In the genomic region with DNA sequence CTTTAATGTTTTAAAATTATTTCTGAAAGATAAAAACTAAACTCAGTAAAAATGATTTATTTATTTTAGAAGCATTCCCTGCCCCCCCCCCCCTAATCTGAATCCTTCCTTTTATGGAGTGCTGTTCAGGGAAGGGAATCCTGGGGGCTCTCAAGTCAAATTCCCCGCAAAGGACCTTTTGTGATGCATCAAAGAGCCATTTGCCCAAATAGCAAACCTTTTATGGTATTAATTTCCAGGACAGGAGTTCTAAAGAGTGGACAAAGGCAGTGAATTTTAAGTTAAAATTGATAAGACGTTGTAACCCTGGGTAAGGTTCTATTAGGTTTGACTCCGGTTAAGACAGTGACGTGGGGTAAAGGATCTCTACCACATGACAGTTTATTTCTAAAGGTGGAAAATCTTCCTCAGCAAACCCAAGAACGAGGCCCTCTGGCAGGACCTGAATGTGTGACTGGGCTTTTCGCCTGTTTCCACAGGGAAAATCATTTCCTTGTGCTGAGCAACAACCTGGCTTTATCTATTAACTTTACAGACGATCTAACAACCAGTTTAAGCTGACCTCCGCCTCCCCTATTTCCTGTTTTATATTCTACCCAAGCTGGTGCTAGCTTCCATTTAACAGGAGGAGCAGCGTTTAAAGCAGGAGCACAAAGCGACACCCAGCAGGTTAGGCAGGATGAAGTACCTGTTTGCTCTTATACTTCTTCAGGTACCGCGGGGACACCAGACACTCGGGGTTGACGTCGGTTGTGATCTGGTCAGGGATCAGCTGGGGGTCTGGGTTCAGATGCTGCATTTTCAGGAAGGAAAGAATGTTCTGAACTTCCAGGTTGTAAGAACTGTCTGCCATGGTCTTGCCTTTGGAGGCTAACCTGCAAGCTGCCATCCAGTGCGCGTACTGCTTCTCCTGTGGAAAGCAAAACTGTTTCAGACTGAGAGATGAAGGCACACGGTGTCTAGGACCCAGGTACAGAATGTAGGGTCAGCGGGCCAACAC, we compare ENCODE assay signal across 10 mouse cellular contexts. TPM values are rescaled to one million over a fixed set of nuclear protein-coding genes. Genes with fewer than 3 reads are reported as not detected.
DNase-seq lines count a peak whose midpoint lies in the region; ATAC-seq and TF ChIP-seq lines count a peak whose summit lies in the region.
"Had no signal": no experiment of that assay in that cellular context is flagged by ENCODE, and none has a peak within 500 bp of the region (broad histone marks: within the 10 kb centered on the region; RNA-seq: fewer than 3 reads in every experiment).

No protein-coding gene starts in this region.

- H3K4me1 ChIP-seq in heart, embryonic 15.5 days (replicated peaks): peaks cover 26% of the 10 kb centered on the region
- H3K4me1 ChIP-seq in lung, postnatal 0 days (ENCODE audit: insufficient read depth, low read depth, low read length): 0 out of 2 replicates have a peak, but pooled peaks cover 3% of the 10 kb centered on the region
- peaks cover 14% of the 10 kb centered on the region for H3K4me1 ChIP-seq in lung, adult 2 months (ENCODE audit: control insufficient read depth, insufficient read depth, low read length)
- peaks cover 13% of the 10 kb centered on the region for H3K4me1 ChIP-seq in embryonic fibroblast, embryonic 13.5 days (ENCODE audit: control insufficient read depth, insufficient read depth, low read length)
- H3K4me1 ChIP-seq in liver, postnatal 0 days (ENCODE audit: insufficient read depth): no peaks in the 10 kb centered on the region

- TF ChIP-seq POLR2A in lung, adult 2 months (IDR thresholded peaks at IDR 0.05; ENCODE audit: borderline replicate concordance, extremely low read depth, low read depth, low read length): no peak
- no peak for TF ChIP-seq POLR2A in embryonic fibroblast, embryonic 13.5 days (IDR thresholded peaks at IDR 0.05; ENCODE audit: low read depth, low read length)

- no peak for TF ChIP-seq CTCF in lung, postnatal 0 days (IDR thresholded peaks at IDR 0.05)
- no peak for TF ChIP-seq CTCF in lung, adult 2 months (IDR thresholded peaks at IDR 0.05; ENCODE audit: insufficient read depth, low read length)
- no peak for TF ChIP-seq CTCF in embryonic fibroblast, embryonic 13.5 days (IDR thresholded peaks at IDR 0.05; ENCODE audit: borderline replicate concordance, insufficient read depth, low read length)
- no peak for TF ChIP-seq CTCF in liver, postnatal 0 days (IDR thresholded peaks at IDR 0.05; ENCODE audit: low read depth)

- H3K9me3 ChIP-seq in heart, embryonic 15.5 days (replicated peaks): no peaks in the 10 kb centered on the region
- no peaks in the 10 kb centered on the region for H3K9me3 ChIP-seq in lung, postnatal 0 days (ENCODE audit: low read length)
- no peaks in the 10 kb centered on the region for H3K9me3 ChIP-seq in liver, postnatal 0 days (ENCODE audit: low read length)

- peak overlapping the region; percentile 82 for H3K27ac ChIP-seq in heart, embryonic 15.5 days
- H3K27ac ChIP-seq in lung, postnatal 0 days (ENCODE audit: low read length): peak overlapping the region; percentile 83
- peak overlapping the region; percentile 92 for H3K27ac ChIP-seq in embryonic fibroblast, embryonic 13.5 days (ENCODE audit: insufficient read depth, low read length)
- H3K27ac ChIP-seq in liver, postnatal 0 days (ENCODE audit: low read depth): peak overlapping the region; percentile 12; the same call in 1 of the 2 replicates

- no peak for DNase-seq in heart, postnatal 4 days
- peak; percentile 34 for DNase-seq in lung, postnatal 0 days (ENCODE audit: low spot score)
- no peak for DNase-seq in lung, adult 2 months
- no peak for DNase-seq in liver, postnatal 0 days
- DNase-seq in frontal cortex, adult 2 months (ENCODE audit: extremely low spot score in 1 of 2, low spot score in 1 of 2): no peak
- no peak for DNase-seq in embryo, embryonic 11 days
- DNase-seq: cerebellum, adult 9-10 months; forebrain, postnatal 0 days had no signal

- 62% methylated on average over 19 of the region's 19 CpGs for WGBS in heart, embryonic 15.5 days
- 51% methylated on average over 19 of the region's 19 CpGs for WGBS in lung, postnatal 0 days
- 58% methylated on average over 19 of the region's 19 CpGs for WGBS in lung, adult 2 months
- WGBS in liver, postnatal 0 days (ENCODE audit: insufficient replicate concordance): 71% methylated on average over 19 of the region's 19 CpGs

- no peaks in the 10 kb centered on the region for H3K27me3 ChIP-seq in heart, embryonic 15.5 days
- no peaks in the 10 kb centered on the region for H3K27me3 ChIP-seq in lung, postnatal 0 days (replicated peaks; ENCODE audit: insufficient read depth, low read length)
- no peaks in the 10 kb centered on the region for H3K27me3 ChIP-seq in liver, postnatal 0 days (ENCODE audit: insufficient read depth, low read length)

- TF ChIP-seq EP300 in lung, postnatal 0 days (IDR thresholded peaks at IDR 0.05): no peak
- no peak for TF ChIP-seq EP300 in liver, postnatal 0 days (IDR thresholded peaks at IDR 0.05; ENCODE audit: low read depth)

- H3K4me3 ChIP-seq in heart, embryonic 15.5 days: no peak overlapping the region
- H3K4me3 ChIP-seq in lung, postnatal 0 days (ENCODE audit: low read depth, low read length): no peak overlapping the region
- H3K4me3 ChIP-seq in lung, adult 2 months (replicated peaks; ENCODE audit: extremely low read depth, low read depth, low read length): no peak overlapping the region
- no peak overlapping the region for H3K4me3 ChIP-seq in embryonic fibroblast, embryonic 13.5 days (ENCODE audit: insufficient read depth, low read length)
- H3K4me3 ChIP-seq in liver, postnatal 0 days (ENCODE audit: low read depth, low read length): no peak overlapping the region

- no peak for ATAC-seq in heart, embryonic 15.5 days (replicated peaks; ENCODE audit: insufficient number of reproducible peaks, insufficient read depth, low FRiP score, low read depth)
- ATAC-seq in lung, postnatal 0 days: no peak; the same call in 1 of the 2 replicates
- ATAC-seq in liver, postnatal 0 days: no peak
- ATAC-seq: forebrain, postnatal 0 days had no signal

- peaks cover 85% of the 10 kb centered on the region for H3K36me3 ChIP-seq in heart, embryonic 15.5 days
- H3K36me3 ChIP-seq in lung, postnatal 0 days (ENCODE audit: insufficient read depth, low read length): peaks cover 66% of the 10 kb centered on the region
- peaks cover 31% of the 10 kb centered on the region for H3K36me3 ChIP-seq in liver, postnatal 0 days (replicated peaks; ENCODE audit: insufficient read depth, low read length)

- no peak overlapping the region for H3K4me2 ChIP-seq in heart, embryonic 15.5 days
- H3K4me2 ChIP-seq in lung, postnatal 0 days (replicated peaks; ENCODE audit: low read depth, low read length): no peak overlapping the region
- no peak overlapping the region for H3K4me2 ChIP-seq in liver, postnatal 0 days (ENCODE audit: low read depth, low read length)

- H3K9ac ChIP-seq in heart, embryonic 15.5 days: no peak overlapping the region
- H3K9ac ChIP-seq in lung, postnatal 0 days (replicated peaks; ENCODE audit: low read depth): no peak overlapping the region
- no peak overlapping the region for H3K9ac ChIP-seq in liver, postnatal 0 days (replicated peaks)
- H3K9ac ChIP-seq: forebrain, postnatal 0 days had no signal

RNA-seq across cellular contexts. Expression of a gene that starts 59.6 kb away (rescaled TPM):
- polyA plus RNA-seq in heart, embryonic 15.5 days (2015; fragmentation: Nextera tagmentation; extraction: Ambion mirVana): 21.8 and 21.9 TPM in 2 replicates
- total RNA-seq in heart, postnatal 4 days (2021): 10 to 100 TPM; 11.3 to 15.5 TPM
- 32.2 and 33.9 TPM in 2 replicates for polyA plus RNA-seq in lung, postnatal 0 days (2015; fragmentation: Nextera tagmentation; extraction: Ambion mirVana)
- 3.2 and 3.7 TPM in 2 replicates for polyA plus RNA-seq in lung, adult 2 months (2012; rRNA removed)
- 90.3 and 97.4 TPM in 2 replicates for polyA plus RNA-seq in embryonic fibroblast, embryonic 13.5 days (2011; ENCODE audit: insufficient read length, low read depth, missing spikeins)
- 64.4 and 86.3 TPM in 2 replicates for polyA plus RNA-seq in liver, postnatal 0 days (2015; fragmentation: Nextera tagmentation; extraction: Ambion mirVana)
- polyA plus RNA-seq in frontal cortex, adult 2 months (2012; rRNA removed): 10.5 and 12.4 TPM in 2 replicates

Comparison
In these comparisons a context has a peak if more than half of its experiments do, and no peak if none do; other contexts are left out.
1. H3K27ac ChIP-seq: peak in every context shown above with its lines; median percentile 92 in embryonic fibroblast, embryonic 13.5 days; 83 in lung, postnatal 0 days; 82 in heart, embryonic 15.5 days; 12 in liver, postnatal 0 days.